Mouse (Mus musculus) adrenal gland, adult (tissue): Measurements from ENCODE around the gene Krt27.

Experiments
- DNase-seq, 2 experiments: peaks; one replicate each; pipeline ENCODE4 v3.0.0; 2022 to 2023; ENCODE audit warnings: low spot score in 1 of 2; ENCODE audit not compliant: inconsistent age in 2 of 2

Krt27 gene

GRCm38 (mm10) chr11:99351004-99351403 is at the start of gene Krt27:
Krt27 (minus strand) TSS chr11:99351104.
- DNase-seq, result no peak

GRCm38 (mm10) chr11:99399956-99400549 is 49.1 kb upstream of the Krt27 start:
- no peak for DNase-seq

- DNase-seq, result no peak
Observed at GRCm38 (mm10) chr11:99398832-99399231, 47.9 kb upstream of the Krt27 start.

GRCm38 (mm10) chr11:99398084-99398483 is 47.2 kb upstream of the Krt27 start:
- DNase-seq, result no peak

- DNase-seq, result no peak
Observed at GRCm38 (mm10) chr11:99396661-99397060, 45.8 kb upstream of the Krt27 start.

GRCm38 (mm10) chr11:99396034-99396433 is 45.1 kb upstream of the Krt27 start:
- no peak for DNase-seq

GRCm38 (mm10) chr11:99392492-99392891 is 41.6 kb upstream of the Krt27 start:
- no peak for DNase-seq

GRCm38 (mm10) chr11:99391375-99391774 is 40.5 kb upstream of the Krt27 start:
- DNase-seq, result no peak

- DNase-seq, result no peak
Observed at GRCm38 (mm10) chr11:99390866-99391265, 40.0 kb upstream of the Krt27 start.

- DNase-seq, result no peak
Observed at GRCm38 (mm10) chr11:99389264-99389663, 38.4 kb upstream of the Krt27 start, which contains the start of gene Krt10. Krt10 (minus strand) TSS chr11:99389364.

- DNase-seq, result no peak
Observed at GRCm38 (mm10) chr11:99388661-99389060, 37.8 kb upstream of the Krt27 start.

- DNase-seq, result peak; percentile 95 to 96
Observed at GRCm38 (mm10) chr11:99385813-99386721, 35.2 kb upstream of the Krt27 start.

- peak; percentile 60 to 89 for DNase-seq
Observed at GRCm38 (mm10) chr11:99379568-99379967, 28.7 kb upstream of the Krt27 start.

- no peak for DNase-seq
Observed at GRCm38 (mm10) chr11:99374803-99375202, 23.9 kb upstream of the Krt27 start, which contains the start of gene Krt28. Krt28 (minus strand) TSS chr11:99374903.

GRCm38 (mm10) chr11:99369853-99370451 is 19.0 kb upstream of the Krt27 start:
- DNase-seq, result peak in 1 of 2 experiments; percentile 25

- peak in 1 of 2 experiments; percentile 41 for DNase-seq
Observed at GRCm38 (mm10) chr11:99369229-99369628, 18.3 kb upstream of the Krt27 start.

GRCm38 (mm10) chr11:99366791-99367190 is 15.9 kb upstream of the Krt27 start:
- peak in 1 of 2 experiments; percentile 57 for DNase-seq

- peak in 1 of 2 experiments; percentile 63 for DNase-seq
Observed at GRCm38 (mm10) chr11:99364412-99364811, 13.5 kb upstream of the Krt27 start.

- DNase-seq, result no peak
Observed at GRCm38 (mm10) chr11:99361423-99361822, 10.5 kb upstream of the Krt27 start.

- no peak for DNase-seq
Observed at GRCm38 (mm10) chr11:99339299-99339847, 11.5 kb downstream of the Krt27 start.

- no peak for DNase-seq
Observed at GRCm38 (mm10) chr11:99337866-99338265, 13.0 kb downstream of the Krt27 start, which contains the start of gene Krt26. Krt26 (minus strand) TSS chr11:99337966.
